Mouse (Mus musculus) thymus, postnatal 10 days (tissue): ENCODE results near the gene Tmprss9.

Experiments used
- DNase-seq, 2 experiments: peaks; one replicate each; pipeline ENCODE4 v3.0.0; 2021; ENCODE audit warnings: low spot score in 2 of 2

Gene Tmprss9

GRCm38 (mm10) chr10:80887181-80887580 lies 15.5 kb downstream of the Tmprss9 start:
- no peak for DNase-seq

- DNase-seq, result no peak
These were observed 23.5 kb downstream of the Tmprss9 start for GRCm38 (mm10) chr10:80895100-80895499.

- no peak for DNase-seq
These were observed 24.0 kb downstream of the Tmprss9 start for GRCm38 (mm10) chr10:80895697-80896096.

- DNase-seq, result no peak
These were observed 25.2 kb downstream of the Tmprss9 start for GRCm38 (mm10) chr10:80896581-80897485.

- no peak for DNase-seq
These were observed 26.3 kb downstream of the Tmprss9 start for GRCm38 (mm10) chr10:80897861-80898510.

- DNase-seq, result no peak
These were observed 27.4 kb downstream of the Tmprss9 start for GRCm38 (mm10) chr10:80899074-80899473.

GRCm38 (mm10) chr10:80899591-80900317 lies 28.1 kb downstream of the Tmprss9 start:
- no peak for DNase-seq

GRCm38 (mm10) chr10:80900318-80901247 lies 28.9 kb downstream of the Tmprss9 start, which contains the start of gene Timm13:
Gene Timm13, minus strand, starts transcription at chr10:80900969.
- DNase-seq, result peak; percentile 94 to 96

GRCm38 (mm10) chr10:80901409-80902272 lies 30.0 kb downstream of the Tmprss9 start:
- DNase-seq, result no peak

GRCm38 (mm10) chr10:80902273-80902940 lies 30.8 kb downstream of the Tmprss9 start:
- no peak for DNase-seq

- no peak for DNase-seq
These were observed 31.6 kb downstream of the Tmprss9 start for GRCm38 (mm10) chr10:80903282-80903681.

- no peak for DNase-seq
These were observed 32.5 kb downstream of the Tmprss9 start for GRCm38 (mm10) chr10:80904004-80904693.

GRCm38 (mm10) chr10:80904709-80905108 lies 33.1 kb downstream of the Tmprss9 start:
- no peak for DNase-seq

- no peak for DNase-seq
These were observed 37.9 kb downstream of the Tmprss9 start for GRCm38 (mm10) chr10:80909375-80910162.

- DNase-seq, result no peak
These were observed 39.7 kb downstream of the Tmprss9 start for GRCm38 (mm10) chr10:80911354-80911753.

GRCm38 (mm10) chr10:80911891-80912290 lies 40.2 kb downstream of the Tmprss9 start:
- DNase-seq, result no peak

- no peak for DNase-seq
These were observed 41.8 kb downstream of the Tmprss9 start for GRCm38 (mm10) chr10:80913364-80914011.

GRCm38 (mm10) chr10:80914253-80914656 lies 42.6 kb downstream of the Tmprss9 start:
- peak; percentile 49 to 53 for DNase-seq
